Mouse (Mus musculus): ENCODE measurements around the gene Pcmt1.
A peak's percentile ranks its signal among the peaks of the same experiment; 100 is the strongest.

Gene Pcmt1

DNA sequence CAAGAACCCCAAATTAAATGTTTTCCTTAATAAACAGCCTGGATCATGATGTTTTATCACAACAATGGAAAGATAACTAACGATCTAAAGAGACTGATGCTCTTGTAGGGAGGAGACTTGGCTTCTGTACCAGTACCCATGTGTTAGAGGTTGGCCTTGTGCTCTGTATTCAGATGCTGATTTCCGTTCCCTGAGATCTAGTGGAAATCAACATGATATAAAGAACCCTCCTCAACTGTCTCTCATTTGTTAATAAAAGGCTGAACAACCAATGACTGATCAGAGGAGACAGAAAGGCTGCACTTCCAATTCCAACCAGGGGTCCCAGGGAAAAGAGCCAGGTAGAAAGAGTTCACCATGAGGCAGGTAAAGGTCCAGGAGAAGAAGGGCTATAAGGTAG is 35.0 kb downstream of the Pcmt1 start:
- peak; percentile 80 for DNase-seq (ENCODE audit: low read depth, low spot score)

DNA sequence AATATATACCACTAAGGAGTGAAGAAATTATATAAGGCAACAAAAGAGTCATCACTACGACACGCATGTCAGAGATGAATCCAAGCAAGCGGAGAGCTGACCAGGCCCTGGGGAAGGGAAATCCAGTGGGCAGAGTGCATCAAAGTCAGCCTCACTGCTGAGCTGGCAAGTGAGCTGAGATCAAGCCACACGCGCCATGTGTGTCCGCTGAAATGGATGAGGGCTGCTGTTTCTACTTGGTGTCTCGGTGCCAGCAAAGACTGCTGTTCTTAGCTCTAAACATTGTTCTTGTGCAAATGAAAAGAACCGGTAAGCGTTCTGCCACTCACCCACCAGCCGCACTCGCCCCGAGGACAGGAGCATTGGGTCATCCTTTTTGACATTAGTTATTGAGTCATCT is 40.6 kb downstream of the Pcmt1 start:
- DNase-seq (ENCODE audit: low read depth, low spot score), result no peak

DNA sequence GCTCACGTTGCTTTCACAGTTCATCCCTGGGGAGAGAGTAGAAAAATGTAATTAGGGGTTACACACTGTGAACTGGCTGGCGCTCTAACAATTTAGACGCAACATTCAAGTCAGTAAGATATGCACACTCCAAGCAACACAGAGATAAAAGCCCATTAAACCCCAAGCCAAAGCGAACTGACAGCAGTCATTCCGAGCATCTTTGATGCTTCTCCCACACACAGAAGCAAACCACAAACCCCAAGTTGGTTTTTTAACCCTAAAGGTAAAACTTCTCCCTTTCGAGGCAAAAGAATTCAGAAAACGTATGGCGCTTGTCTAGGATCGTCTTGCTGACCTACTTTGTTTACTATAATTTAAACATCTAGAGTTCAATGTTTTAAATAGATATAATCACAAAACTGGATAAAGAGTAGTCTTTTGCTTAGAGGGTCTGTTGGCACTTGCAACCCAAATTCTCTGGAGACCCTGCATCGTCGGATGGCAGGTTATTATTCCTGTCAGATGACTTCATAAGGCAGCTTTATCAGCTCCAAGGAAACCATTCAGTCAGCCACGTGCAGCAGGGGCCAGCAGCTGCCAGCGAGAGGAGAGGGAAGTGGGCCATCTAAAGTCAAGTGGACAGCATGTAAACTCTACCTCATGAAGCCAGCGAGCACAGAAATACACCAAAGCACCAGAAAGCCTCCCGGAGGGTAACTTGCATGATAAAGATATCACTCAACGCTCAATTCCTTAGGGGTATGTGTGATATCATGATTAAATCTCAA is 49.8 kb downstream of the Pcmt1 start:
- DNase-seq (ENCODE audit: low read depth, low spot score), result no peak

DNA sequence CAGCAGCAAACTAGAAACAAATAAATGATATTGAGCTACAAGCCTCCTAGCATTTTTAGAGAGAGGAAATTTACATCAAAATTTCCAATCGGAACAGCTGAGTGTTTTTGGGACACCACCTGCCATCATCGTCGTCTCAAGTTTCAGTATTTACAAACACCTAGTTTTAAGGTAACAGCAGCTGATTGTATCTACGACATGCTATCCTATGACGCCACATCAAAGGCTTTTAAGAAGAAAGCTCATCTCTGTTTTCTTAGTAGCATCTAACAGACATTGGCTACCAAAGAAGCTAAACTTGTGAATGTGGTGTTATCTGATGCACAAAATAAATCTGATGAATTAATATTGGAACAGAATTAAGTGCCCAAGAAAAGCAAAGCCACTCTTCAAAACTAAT is 50.6 kb downstream of the Pcmt1 start:
- no peak for DNase-seq (ENCODE audit: low read depth, low spot score)

DNA sequence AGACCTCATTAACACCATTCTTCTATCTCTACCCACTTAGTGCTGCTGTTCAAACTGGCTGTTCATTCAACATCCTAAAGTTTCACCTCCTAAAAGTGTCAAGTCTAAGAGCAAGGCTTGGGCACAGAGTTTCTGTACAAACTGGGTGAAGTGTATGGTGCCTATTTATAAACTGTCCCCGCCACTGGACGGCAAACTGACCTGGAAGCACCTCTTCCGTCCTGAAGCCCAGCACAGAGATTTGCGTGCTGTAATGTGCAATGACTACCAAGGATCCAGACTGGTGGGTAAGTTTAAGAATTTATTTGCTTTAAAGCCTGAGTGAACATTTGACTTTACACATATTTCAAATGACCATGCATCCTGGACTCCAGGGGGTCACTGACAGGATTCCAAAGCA is 51.8 kb downstream of the Pcmt1 start:
- DNase-seq (ENCODE audit: low read depth, low spot score), result no peak

DNA sequence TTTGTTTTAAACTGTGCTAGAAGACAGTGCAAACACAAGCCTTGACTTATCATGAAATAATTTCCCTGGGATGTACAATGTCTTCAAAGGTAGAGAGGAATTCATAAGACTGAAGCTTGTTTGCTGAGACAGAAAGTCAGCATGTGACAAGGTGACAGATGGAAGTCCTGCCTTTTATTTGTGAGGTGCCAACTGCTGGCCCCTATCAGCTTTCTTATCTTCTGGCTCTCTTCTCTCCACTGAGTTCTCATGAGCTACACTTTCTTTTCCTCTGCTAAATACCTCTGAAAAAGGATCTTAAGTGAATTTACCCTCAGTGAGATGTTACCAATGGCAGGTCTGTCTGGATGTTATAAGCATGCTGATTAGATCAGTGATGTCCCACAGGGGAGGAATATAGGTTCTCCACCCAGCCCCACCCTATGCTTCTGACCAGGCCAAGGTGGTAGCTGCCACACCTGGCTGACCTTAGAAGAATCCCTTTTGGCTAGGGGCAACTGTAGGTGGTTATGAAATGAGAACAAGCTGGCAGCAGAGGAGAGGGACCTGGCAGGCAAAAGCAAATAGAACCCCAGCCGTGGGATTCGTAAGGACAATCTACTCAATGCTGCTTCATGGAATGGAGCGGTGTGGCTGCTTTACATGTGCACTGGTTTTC is 56.9 kb downstream of the Pcmt1 start:
- no peak for DNase-seq (ENCODE audit: low read depth, low spot score)

DNA sequence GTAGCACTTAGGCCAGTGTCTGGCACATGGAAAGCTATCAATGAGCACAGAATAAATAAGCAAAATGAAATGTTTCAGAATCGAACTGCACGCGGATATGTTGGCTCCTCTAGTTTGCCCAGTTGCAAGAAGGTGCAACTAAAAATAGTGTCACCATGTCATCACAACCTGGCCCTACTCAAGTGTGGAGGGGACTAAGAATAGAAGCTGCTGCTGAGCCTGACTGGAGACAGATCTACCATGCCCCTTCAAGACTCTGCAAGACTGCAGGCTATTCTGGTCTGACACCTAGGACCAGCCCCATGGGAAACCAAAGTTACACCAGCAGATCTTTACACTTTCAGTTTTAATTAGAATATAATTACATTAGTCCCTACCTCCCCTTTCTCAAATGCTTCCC is 58.6 kb downstream of the Pcmt1 start:
- DNase-seq (ENCODE audit: low read depth, low spot score), result no peak

DNA sequence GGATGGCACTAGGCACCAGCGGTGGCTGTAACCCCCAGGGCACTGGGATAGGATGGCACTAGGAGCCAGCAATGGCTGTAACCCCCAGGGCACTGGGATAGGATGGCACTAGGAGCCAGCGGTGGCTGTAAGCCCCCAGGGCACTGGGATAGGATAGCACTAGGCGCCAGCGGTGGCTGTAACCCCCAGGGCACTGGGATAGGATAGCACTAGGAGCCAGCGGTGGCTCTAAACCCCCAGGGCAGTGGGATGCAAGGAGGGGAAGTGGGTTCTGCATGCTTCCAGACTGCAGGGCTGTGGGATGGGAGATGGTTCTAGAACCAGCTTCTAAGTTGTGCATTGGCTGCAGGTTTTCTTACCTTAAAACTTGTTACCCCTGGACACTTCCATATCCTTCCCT is 60.2 kb downstream of the Pcmt1 start:
- no peak for DNase-seq (ENCODE audit: low read depth, low spot score)

DNA sequence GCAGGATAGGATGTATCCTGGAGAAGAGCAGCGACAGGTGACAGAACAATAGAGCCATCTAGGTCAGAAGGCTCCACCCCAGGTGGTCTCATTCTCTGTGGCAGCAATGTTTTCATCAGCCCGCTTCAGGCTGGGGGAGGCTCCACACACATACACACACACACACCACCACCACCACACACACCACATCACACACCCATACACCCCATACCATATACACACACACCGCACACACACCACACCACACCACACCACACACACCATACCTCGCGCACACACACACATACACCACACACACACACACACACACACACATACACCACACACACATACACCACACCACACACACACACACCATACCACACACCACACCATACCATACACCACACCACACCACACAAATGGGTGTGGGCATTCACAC is 61.1 kb downstream of the Pcmt1 start:
- peak; percentile 84 for DNase-seq (ENCODE audit: low read depth, low spot score)

DNA sequence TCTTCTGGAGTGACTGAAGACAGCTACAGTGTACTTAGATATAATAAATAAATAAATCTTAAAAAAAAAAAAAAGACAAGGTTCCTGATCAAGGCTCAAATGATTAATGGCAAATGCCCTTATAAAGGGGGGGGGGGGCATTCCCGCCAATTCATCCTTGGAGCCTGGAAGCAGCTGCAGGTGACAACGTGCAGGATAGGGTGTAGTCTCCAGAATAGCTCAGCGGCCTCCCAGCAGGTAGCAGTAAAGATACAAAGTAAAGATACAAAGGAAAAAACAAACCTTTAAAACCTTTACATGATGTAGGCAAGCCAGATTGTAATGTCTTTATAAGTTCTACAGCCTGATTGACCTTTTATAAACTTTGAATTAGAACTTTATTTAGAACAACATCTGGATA is 63.4 kb downstream of the Pcmt1 start:
- DNase-seq (ENCODE audit: low read depth, low spot score), result peak; percentile 75

DNA sequence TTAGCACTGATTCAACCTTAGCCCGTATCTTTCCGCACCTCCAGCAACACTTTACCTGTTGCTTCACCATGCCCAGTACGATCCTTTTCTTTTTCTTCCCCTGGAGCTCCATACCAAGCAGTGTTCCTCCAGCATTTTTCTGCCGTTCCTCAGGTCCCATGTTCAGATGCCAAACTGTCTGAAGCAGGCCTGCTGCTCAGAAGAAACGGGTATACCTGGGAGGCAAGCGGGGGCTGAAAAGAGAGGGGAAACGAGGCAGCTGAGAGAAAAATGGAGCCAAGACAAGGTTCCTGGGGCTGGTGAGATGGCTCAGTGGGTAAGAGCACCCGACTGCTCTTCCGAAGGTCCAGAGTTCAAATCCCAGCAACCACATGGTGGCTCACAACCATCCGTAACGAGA is 63.8 kb downstream of the Pcmt1 start:
- peak; percentile 44 for DNase-seq (ENCODE audit: low read depth, low spot score)

DNA sequence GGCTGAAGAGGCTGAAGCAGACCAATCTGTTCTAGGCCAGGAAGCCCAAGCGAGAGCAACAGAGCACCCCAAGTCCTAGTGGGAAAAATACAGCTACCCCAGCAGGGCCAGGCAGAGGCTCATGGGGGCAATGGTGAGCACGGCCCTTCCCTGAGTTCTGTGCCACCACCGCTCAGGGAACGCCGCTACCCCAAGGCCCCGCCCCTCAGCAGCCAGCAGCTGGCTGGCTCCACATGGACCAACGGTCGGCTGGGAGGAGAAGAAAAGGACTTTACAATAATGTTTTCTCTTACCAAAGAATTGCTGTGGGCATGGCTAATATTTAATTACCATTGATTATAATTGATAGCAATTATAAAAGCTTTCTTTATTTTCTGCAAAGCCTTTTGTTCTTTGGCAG is 66.1 kb downstream of the Pcmt1 start:
- DNase-seq (ENCODE audit: low read depth, low spot score), result peak; percentile 67

DNA sequence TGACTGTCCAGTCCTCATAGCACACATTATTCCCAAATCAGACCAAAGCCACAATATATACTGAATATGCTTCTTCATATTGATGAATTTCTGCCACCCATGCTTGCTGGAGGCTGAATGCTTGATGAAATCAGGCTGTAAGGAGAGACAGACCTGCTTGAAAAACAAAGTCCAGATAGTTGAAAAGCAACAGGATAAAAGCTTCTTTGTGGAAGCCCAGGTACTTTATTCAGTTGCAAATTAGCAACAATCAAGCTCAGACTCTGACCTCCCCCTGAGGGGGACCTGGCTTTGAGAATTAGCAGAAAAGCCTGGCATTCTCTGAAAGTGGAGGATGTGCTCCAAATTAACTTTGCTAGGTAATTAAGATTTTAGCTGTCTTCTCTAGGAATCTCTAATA is 68.7 kb downstream of the Pcmt1 start:
- peak; percentile 76 for DNase-seq (ENCODE audit: low read depth, low spot score)

DNA sequence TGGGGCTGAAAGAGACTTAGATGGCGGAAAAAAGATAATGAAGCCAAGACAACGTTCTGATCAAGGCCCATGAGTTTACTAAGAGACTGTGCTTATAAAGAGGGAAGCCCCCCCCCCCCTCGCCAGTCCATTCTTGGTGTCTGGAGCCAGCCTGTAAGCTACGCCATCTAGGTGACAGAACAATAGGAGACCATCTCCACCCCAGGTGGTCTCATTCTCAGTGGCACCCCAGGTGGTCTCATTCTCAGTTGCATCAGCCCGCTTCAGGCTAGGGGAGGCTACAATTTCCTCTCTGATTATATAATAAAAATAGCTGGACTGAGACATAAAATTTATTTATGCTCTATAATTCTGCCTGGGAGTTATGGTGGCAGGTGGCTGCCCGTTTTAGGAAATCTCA is 69.3 kb downstream of the Pcmt1 start:
- DNase-seq (ENCODE audit: low read depth, low spot score), result peak; percentile 63

DNA sequence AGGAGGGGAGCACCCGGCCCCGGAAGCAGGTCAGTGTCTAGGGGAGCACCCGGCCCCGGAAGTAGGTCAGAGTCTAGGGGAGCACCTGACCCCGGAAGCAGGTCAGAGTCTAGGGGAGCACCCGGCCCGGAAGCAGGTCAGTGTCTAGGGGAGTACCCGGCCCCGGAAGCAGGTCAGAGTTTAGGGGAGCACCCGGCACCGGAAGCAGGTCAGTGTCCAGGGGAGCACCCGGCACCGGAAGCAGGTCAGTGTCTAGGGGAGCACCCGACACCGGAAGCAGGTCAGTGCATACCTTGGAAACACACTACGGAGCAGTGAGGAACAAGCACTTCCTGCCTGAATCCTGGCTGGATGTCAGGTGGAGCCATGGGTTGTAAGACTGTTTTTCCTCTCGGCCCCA is 72.3 kb downstream of the Pcmt1 start:
- DNase-seq (ENCODE audit: low read depth, low spot score), result peak; percentile 88

DNA sequence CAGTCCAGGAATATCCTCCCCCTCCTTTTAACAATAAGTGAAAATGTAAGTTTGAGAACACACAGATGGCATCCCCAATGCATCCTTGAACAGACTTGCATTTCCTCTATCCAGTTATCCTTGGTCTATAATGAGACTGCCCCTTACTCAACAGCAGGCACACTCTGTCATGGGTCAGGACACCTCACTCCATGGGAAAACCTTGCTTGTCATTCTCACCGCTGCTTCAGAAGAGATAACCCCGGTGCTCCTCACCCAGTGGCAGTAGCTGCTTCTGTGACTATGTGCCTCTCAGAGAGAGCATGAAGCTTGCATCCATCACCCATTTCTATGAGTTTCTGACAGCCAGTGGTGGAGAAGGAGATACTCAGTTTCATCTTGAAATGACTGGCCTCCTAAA is 74.5 kb downstream of the Pcmt1 start:
- no peak for DNase-seq (ENCODE audit: low read depth, low spot score)

DNA sequence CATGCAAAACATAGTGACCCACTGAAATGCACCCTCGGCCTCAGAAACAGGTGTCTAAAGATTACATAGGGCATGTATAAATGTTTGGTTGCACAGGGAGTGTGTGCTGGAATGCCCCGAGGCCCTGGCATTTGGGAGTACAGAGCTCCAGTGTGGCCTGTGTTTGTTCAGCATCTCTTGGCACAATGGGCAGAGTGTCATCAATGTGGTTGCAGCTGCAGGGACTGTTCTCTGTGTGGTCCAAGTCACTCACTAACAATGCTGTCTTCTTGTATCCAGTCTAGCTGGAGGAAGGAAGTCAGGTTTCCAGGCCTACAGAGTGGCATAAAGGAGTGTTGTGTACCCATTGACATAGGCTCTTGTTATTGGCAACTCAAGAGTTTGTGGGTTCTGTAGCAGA is 75.8 kb downstream of the Pcmt1 start:
- no peak for DNase-seq (ENCODE audit: low read depth, low spot score)

DNA sequence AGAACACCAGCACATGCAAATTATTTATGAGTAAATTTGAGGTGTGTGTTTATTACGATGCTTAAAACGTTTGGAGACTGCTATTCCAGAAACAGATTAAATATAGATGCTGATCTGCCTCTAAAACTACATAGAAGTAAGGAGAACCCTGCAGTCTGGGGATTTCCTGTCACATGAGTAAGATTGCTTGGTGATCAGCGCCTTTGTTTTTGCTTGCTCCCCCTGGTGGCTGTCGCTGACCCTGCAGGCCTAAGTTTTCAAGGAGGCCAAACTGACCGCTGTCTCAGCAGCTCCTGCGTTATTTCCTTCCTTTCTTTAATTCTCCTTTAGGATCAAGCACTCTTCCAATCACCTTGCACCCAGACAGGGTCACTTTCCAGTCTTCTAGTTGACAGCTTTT is 80.3 kb downstream of the Pcmt1 start:
- DNase-seq (ENCODE audit: low read depth, low spot score), result peak; percentile 70

DNA sequence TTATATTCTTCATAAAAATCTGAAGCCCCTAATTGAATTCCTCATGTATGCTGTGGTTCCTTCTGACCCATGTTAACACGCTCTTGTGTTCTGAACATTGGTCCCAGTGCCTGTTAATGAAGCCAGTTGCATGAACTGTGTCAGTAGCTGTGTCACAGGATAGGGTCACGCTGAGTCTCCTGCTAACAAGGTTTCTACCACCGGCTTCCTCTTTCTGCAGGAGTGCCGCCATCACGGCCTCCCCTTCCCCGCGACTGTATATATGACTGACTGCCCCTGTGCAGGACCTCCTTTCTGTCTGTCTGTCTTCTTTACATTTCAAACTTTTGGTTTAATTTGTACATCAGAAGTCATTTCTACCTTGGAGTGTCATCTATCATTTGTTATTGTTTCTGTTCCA is 82.8 kb downstream of the Pcmt1 start:
- DNase-seq (ENCODE audit: low read depth, low spot score), result no peak

DNA sequence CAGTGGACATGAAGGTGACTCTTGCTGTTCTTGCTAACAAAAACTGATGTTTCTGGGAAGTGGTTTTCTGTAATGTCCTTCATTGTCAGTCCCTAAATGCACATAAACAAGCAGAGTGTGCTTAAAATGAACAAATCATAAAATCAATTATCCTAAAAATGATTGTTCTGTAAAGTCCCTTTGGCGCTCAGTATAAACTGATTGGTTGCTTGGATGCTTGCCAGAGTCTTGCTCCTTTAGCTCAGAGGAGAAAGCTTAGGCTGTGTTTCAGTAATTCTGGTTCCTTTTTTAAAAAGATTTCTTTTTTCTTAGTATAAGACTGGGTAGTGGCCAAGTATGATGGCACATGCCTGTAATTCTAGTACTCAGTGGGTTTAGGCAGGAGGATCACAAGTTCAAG is 84.7 kb downstream of the Pcmt1 start:
- DNase-seq (ENCODE audit: low read depth, low spot score), result no peak

DNA sequence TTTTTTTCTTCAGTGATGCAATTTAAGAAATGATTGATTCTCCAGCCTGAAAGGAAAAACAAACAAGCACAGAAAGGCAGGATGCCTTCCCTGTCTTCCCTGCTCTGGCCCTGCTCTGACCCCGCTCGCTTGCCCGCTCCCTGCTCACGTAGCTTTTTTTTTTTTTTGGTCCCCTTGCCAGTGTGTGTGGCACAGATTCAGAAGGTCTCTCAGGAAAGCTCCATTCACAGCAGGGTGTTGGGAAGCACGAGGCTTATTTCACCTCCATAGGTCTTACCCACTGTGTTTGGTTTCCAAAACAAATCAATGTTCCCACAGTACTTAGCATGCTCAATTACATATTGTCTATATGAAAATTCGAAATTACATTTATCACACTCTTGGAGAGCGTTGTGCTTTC is 86.1 kb downstream of the Pcmt1 start:
- no peak for DNase-seq (ENCODE audit: low read depth, low spot score)

DNA sequence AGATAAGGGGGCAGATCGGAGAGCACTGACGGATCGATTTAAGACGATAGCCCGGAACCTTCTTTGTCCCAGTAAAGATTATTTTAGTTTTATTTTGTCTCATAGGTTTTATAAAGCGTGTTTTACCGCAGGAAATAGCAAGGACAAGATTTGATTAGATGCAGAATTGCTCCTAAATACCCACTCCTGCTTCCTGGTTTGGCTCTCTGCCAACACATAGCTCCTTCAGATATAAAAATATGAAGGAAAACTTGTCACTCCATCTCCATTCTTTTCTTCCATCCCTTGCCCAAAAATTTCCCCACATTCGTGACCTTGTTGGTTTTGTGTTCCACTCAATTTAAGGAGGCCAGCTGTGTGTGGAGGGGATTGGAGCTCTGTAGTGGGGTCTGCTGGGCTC is 90.1 kb downstream of the Pcmt1 start:
- DNase-seq (ENCODE audit: low read depth, low spot score), result no peak

DNA sequence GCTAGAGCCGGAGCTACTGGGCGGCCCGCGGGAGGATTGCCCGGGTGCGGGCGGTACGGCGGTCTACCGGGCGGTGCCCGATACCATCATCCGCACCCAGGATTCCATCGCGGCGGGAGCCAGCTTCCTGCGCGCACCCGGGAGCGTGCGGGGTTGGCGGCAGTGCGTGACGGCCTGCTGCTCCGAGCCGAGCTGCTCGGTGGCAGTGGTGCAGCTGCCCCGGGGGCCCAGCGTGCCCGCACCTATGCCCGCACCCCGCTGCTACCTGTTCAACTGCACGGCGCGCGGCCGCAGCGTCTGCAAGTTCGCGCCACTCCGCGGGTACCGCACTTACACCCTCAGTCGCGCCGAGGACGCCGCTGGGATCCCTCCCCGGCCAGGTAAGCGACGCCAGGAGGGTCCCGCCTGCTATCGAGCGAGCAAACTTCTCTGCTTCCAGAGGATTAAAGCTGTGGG is 90.7 kb downstream of the Pcmt1 start:
- peak; percentile 69 for DNase-seq (ENCODE audit: low read depth, low spot score)

All from R1 (cell line).